Comparison of ENCODE assay signal across 7 mouse cellular contexts in genomic region chr12:71197671-71198070, GRCm38 (mm10).
DNase-seq lines count a peak whose midpoint lies in the region; ATAC-seq lines count a peak whose summit lies in the region.

No protein-coding gene starts in this region.

- DNase-seq in layer of hippocampus, adult 11-12 months (ENCODE audit: low spot score): peak; percentile 23
- no peak for DNase-seq in layer of hippocampus, adult 8-10 months (ENCODE audit: low spot score in 2 of 2)
- peak; percentile 22 for DNase-seq in A20 (ENCODE audit: low read depth, low spot score)
- DNase-seq in ES-CJ7 (ENCODE audit: low read depth, low spot score): peak; percentile 27
- peak; percentile 24 for DNase-seq in fibroblast of lung, adult 2 months (ENCODE audit: low read depth)
- no peak for DNase-seq in spleen, adult 18-20 months

- no peak for ATAC-seq in megakaryocyte-erythroid progenitor cell, adult 5-6 weeks (replicated peaks; ENCODE audit: low FRiP score, low TSS enrichment, poor library complexity, severe bottlenecking)

Comparison
In these comparisons a context has a peak if more than half of its experiments do, and no peak if none do; other contexts are left out.
1. DNase-seq: peak in layer of hippocampus, adult 11-12 months (single experiment), A20 (single experiment), ES-CJ7 (single experiment) and fibroblast of lung, adult 2 months (single experiment); none in layer of hippocampus, adult 8-10 months (0 of 2) and spleen, adult 18-20 months (0 of 2).